Mouse (Mus musculus): ENCODE measurements around the gene Gm42372. TPM values are rescaled to one million over a fixed set of nuclear protein-coding genes. Genes with fewer than 3 reads are reported as not detected.

Gene Gm42372
- 0.20 TPM for polyA plus RNA-seq (2015; fragmentation: Illumina TruSeq; extraction: RNeasy Lipid Tissue Mini Kit (QIAGEN cat#74804); ENCODE audit: insufficient read depth, low read depth, low replicate concordance)

DNA sequence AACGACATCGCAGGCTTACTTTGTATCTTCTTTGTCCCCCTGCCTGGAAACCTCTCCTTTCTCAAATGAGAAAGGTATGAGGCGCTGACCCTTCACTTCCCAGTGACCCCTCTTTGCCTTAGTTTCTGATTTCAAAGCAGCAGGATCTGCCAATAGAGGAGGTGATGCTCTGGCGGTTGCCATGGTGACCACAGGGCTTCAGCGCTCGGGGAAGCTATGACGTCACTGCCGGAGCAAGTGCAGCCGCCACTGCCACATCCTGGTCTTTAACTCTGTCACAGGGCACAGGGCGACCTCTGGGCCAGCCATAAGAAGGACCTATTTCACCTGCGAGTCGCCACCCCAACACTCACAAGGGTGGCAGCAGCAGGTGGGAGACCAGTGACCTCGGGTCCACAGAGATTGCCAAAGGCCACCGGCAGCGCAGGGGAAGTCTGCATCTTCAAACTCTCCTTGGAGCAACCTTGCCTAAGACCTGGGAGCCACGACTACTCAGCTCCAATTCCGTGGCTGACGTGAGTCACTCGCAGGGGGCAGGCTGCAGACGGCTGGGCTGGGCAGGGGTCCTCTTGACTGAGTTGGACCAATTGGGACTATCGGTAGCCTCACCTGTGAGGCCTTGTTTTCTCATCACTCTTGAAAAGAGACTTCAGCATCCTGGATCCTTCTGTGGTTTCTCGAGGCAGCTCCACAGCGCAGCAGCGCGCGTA lies at the start of gene Gm42372:
Gene Gm42372, plus strand, starts transcription at position 228 of the 710 bp plus-strand sequence.

DNA sequence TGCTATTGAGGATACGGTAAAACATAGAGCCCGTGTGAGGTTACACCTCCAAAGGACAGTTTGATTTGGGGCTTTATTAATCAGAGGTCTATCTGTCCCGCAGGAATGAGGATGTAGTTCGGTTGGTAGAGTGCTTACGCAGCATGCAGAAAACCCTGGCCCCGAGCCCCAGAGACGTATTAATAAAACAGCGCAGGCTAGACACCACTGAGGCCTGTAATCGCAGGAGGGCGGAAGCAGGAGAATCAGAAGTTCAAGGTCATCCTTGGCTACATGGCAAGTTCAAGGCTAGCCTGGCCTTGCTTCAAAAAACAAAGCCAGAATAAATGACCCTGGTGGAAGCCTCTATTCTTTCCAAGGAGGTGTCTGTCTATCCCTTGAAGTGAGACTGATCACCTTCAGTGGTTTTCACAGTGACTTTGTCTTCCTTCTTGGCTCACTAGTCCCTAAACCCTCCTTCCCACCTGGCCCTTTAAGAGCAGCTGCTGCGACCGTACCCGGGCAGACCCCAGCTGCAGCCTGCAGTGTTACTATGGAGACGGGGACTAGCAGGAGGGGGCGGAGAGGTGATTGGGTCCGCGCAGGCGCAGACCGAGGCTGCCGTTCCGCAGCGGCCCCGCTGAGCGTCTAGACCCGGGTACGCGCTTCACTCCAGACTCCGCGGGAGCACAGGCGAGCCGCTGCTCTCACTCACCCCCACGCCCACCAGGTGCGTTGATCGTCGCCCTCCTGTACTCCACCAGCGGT lies 38.7 kb upstream of the Gm42372 start, which contains the start of gene Pnmal2:
Gene Pnmal2, plus strand, starts transcription at position 622 of the 747 bp plus-strand sequence.

DNA sequence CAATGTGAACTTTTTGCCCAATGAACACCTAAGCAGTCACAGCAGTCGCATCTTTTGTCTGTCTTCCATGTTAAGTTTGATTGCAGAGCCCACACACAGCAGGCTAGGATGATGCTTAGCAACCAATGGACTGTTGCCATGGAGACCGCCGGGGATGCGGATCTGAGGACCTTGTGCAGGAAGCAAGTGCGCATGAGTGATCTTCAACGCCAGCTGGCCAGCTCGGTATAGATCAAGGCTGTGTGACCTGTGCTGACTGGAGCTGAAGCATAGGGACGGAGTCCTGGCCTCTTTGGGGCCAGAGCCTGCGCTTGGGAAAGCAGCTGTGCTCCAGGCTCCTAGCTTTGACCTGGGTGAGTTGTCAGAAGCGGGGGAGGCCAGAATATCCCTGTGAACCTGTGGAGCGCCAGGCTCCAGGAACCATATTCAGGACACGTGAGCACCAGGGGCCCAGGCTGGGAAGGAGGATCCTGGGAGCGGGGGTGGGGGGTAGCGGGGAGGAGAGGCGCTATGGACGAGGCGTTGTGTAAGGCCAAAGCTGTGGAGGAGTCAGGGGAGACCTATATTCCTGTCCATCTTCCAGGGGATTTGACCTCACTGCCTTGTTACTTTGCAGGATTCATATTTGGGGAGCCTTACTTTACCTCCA lies 23.2 kb upstream of the Gm42372 start, which contains the start of gene Pnmal1:
Gene Pnmal1, plus strand, starts transcription at position 141 of the 649 bp plus-strand sequence.

DNA sequence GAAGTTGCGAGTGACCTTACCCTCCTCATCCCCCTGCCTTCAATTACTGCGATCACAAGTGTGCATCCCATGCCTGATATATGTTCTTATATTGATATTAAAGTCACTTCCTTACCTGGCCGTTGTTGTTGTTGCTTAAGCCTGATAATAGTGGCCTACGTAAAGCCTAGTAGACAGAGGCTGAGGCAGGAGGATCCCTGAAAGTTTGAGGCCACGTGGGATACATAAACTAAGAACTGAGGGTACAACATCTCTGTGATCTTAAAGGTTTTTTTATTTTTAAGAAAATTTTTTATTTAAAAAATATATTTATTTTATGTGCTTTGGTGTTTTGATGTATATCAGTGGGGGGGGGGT lies 9.5 kb downstream of the Gm42372 start, which contains the start of gene Ccdc8:
Gene Ccdc8, plus strand, starts transcription at position 258 of the 357 bp plus-strand sequence.

DNA sequence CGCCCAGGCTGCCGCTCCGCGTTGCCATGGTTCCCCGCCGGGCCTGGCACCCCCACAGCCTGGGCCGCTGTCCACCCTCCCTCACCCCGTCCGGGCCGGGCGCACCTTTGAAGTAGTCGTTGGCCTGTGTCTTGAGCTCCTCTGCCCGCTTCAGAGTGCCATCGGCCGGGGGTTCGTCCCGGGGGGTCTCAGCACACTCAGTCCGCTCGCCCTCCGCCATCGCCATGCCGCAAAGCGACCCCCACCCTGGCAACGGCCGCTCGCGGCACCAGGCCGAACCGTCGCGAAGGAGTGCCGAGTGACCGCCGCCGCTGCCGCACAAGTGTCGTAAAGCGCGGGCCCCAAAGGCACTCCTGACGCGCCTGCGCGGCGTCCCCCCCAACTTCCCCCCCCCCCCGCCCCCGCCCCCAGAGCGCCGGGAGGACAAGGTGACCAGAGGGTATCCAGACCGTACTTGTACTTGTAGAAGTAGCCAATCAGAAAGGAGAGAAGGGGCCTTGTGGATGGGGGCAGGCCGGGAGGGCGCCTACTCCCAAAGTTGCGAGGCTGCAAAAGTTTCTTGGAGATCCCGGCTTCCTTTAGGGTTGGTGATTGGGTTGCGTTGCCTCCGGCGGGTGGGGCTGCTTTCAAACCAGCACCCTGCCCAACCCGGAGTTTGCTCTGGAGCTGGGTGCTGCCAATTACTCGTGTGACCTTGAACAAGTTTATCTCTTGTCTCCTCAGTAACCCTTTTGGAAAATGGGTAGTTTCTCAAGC lies 44.9 kb downstream of the Gm42372 start, which contains the start of gene Ppp5c:
Gene Ppp5c, minus strand, starts transcription at position 337 of the 756 bp plus-strand sequence.

Other genes with a start within 250 kb of the Gm42372 start
- 40.1 TPM for gene Ap2s1, start 244.7 kb upstream of the Gm42372 start, polyA plus RNA-seq (2015; fragmentation: Illumina TruSeq; extraction: RNeasy Lipid Tissue Mini Kit (QIAGEN cat#74804); ENCODE audit: insufficient read depth, low read depth, low replicate concordance)
- gene Slc1a5, start 201.7 kb upstream of the Gm42372 start, polyA plus RNA-seq (2015; fragmentation: Illumina TruSeq; extraction: RNeasy Lipid Tissue Mini Kit (QIAGEN cat#74804); ENCODE audit: insufficient read depth, low read depth, low replicate concordance): 94.8 TPM
- gene Strn4, start 167.2 kb upstream of the Gm42372 start, polyA plus RNA-seq (2015; fragmentation: Illumina TruSeq; extraction: RNeasy Lipid Tissue Mini Kit (QIAGEN cat#74804); ENCODE audit: insufficient read depth, low read depth, low replicate concordance): 28.4 TPM
- 4.5 TPM for gene Fkrp, start 166.4 kb upstream of the Gm42372 start, polyA plus RNA-seq (2015; fragmentation: Illumina TruSeq; extraction: RNeasy Lipid Tissue Mini Kit (QIAGEN cat#74804); ENCODE audit: insufficient read depth, low read depth, low replicate concordance)
- 6.3 TPM for gene Prkd2, start 140.2 kb upstream of the Gm42372 start, polyA plus RNA-seq (2015; fragmentation: Illumina TruSeq; extraction: RNeasy Lipid Tissue Mini Kit (QIAGEN cat#74804); ENCODE audit: insufficient read depth, low read depth, low replicate concordance)
- 1.1 TPM for gene Dact3, start 107.8 kb upstream of the Gm42372 start, polyA plus RNA-seq (2015; fragmentation: Illumina TruSeq; extraction: RNeasy Lipid Tissue Mini Kit (QIAGEN cat#74804); ENCODE audit: insufficient read depth, low read depth, low replicate concordance)
- 2.3 TPM for gene Gng8, start 91.3 kb upstream of the Gm42372 start, polyA plus RNA-seq (2015; fragmentation: Illumina TruSeq; extraction: RNeasy Lipid Tissue Mini Kit (QIAGEN cat#74804); ENCODE audit: insufficient read depth, low read depth, low replicate concordance)
- 1.8 TPM for gene Ptgir, start 76.6 kb upstream of the Gm42372 start, polyA plus RNA-seq (2015; fragmentation: Illumina TruSeq; extraction: RNeasy Lipid Tissue Mini Kit (QIAGEN cat#74804); ENCODE audit: insufficient read depth, low read depth, low replicate concordance)
- 43.4 TPM for gene Calm3, start 59.0 kb upstream of the Gm42372 start, polyA plus RNA-seq (2015; fragmentation: Illumina TruSeq; extraction: RNeasy Lipid Tissue Mini Kit (QIAGEN cat#74804); ENCODE audit: insufficient read depth, low read depth, low replicate concordance)
- gene Pnmal2, start 38.4 kb upstream of the Gm42372 start, polyA plus RNA-seq (2015; fragmentation: Illumina TruSeq; extraction: RNeasy Lipid Tissue Mini Kit (QIAGEN cat#74804); ENCODE audit: insufficient read depth, low read depth, low replicate concordance): 11.8 TPM
- gene Pnmal1, start 23.4 kb upstream of the Gm42372 start, polyA plus RNA-seq (2015; fragmentation: Illumina TruSeq; extraction: RNeasy Lipid Tissue Mini Kit (QIAGEN cat#74804); ENCODE audit: insufficient read depth, low read depth, low replicate concordance): 1.4 TPM
- 0.76 TPM for gene Ccdc8, start 9.6 kb downstream of the Gm42372 start, polyA plus RNA-seq (2015; fragmentation: Illumina TruSeq; extraction: RNeasy Lipid Tissue Mini Kit (QIAGEN cat#74804); ENCODE audit: insufficient read depth, low read depth, low replicate concordance)
- 44.1 TPM for gene Ppp5c, start 44.8 kb downstream of the Gm42372 start, polyA plus RNA-seq (2015; fragmentation: Illumina TruSeq; extraction: RNeasy Lipid Tissue Mini Kit (QIAGEN cat#74804); ENCODE audit: insufficient read depth, low read depth, low replicate concordance)
- 0.17 TPM for gene Hif3a, start 79.3 kb downstream of the Gm42372 start, polyA plus RNA-seq (2015; fragmentation: Illumina TruSeq; extraction: RNeasy Lipid Tissue Mini Kit (QIAGEN cat#74804); ENCODE audit: insufficient read depth, low read depth, low replicate concordance)
- gene Psg16, start 91.0 kb downstream of the Gm42372 start, polyA plus RNA-seq (2015; fragmentation: Illumina TruSeq; extraction: RNeasy Lipid Tissue Mini Kit (QIAGEN cat#74804); ENCODE audit: insufficient read depth, low read depth, low replicate concordance): 0.92 TPM
- gene Ceacam3, start 167.2 kb downstream of the Gm42372 start, polyA plus RNA-seq (2015; fragmentation: Illumina TruSeq; extraction: RNeasy Lipid Tissue Mini Kit (QIAGEN cat#74804); ENCODE audit: insufficient read depth, low read depth, low replicate concordance): not detected
- not detected for gene Psg29, start 220.4 kb downstream of the Gm42372 start, polyA plus RNA-seq (2015; fragmentation: Illumina TruSeq; extraction: RNeasy Lipid Tissue Mini Kit (QIAGEN cat#74804); ENCODE audit: insufficient read depth, low read depth, low replicate concordance)